Mouse (Mus musculus): ENCODE results near the gene St8sia4.

St8sia4 gene

DNA sequence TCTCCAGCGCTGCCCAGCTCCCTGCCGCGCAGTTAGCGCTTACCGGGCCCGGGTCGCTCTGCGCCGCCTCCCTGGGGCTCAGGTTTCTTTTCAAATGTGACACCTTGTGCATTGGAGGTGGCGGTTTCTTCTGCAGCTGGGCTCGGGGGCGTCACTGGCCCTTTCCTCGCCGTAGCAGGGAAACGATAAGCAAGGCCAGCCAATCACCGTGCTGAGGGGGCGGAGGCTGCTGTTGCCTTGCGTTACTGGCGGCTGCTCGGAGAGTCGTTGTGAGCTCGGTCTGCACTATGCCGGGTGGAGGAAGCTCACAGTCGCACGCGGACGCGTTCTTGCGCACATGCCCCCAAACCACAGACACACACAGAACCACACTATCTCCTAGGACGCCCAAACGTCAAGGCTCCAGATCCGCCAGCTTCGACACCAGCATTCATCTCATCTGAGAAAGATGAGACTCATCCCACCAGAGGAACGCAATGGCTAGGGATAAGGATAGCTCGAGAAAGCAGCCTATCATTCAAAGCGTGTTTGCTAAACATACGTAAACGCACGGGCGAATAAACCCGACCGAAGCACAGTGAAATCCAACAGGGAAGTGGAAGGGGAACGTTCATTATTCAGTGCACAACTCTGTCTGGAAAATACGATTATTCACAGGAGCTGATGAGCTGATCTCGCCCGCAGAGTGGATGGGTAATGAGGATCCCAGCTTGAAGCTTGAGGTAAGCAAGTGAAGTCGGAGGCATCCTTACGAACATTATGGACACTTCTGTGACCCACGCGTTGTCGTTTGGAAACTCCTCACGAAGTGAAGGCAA is at the start of gene St8sia4:
Gene St8sia4, minus strand, starts transcription at position 137 of the 818 bp plus-strand sequence.
- DNase-seq (ENCODE audit: low read depth, low spot score), result peak; percentile 56

DNA sequence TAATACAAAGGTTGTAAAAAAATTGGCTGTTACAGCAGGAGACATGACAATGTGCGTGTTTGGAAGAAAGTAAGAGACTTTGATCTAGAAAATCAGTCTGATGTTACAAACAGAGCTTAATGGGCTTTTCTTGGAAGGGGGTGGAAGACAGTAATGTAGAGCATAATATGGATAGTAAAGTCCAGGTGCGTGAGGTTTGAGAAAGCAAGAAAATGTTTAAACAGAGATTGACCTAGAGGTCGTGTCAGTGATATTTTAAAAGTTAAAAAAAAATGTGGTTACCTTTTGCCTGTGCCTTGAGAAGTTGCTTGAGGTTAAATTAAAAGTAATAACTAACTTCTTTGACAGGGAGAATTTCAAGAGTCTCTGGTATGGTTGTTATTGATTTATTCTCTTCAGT is 41.8 kb upstream of the St8sia4 start:
- no peak for DNase-seq (ENCODE audit: low read depth, low spot score)

- no peak for DNase-seq (ENCODE audit: low read depth, low spot score)
These were observed 32.5 kb upstream of the St8sia4 start for GRCm38 (mm10) chr1:95699903-95700302.

GRCm38 (mm10) chr1:95674052-95674451 is 6.7 kb upstream of the St8sia4 start:
- no peak for DNase-seq (ENCODE audit: low read depth, low spot score)

DNA sequence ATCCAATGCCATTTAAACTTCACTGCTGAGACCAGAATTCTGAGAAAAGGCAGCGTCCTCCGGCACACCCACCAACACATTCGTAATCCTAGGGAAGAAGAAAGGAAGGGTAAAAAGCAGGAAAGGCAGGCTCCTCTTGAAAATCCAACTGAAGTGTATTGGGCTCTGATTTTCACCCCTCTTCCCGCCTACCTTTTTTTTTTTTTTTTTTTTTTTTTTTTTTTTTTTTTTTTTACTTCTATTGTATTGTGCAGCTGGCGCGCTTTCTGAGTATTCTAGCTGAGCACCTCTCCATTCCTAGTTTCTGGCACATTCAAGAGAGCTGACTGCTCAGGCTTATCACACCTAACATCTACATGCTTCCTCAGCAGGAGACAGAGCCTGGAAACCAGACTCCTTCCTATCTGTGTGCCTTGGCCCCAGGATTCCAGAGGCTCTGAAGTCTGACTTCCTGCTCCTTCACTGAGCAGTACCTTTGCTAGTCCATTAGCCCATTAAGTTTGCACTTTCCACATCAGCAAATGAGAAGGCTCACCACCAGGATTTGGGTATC is 958 bp upstream of the St8sia4 start:
- no peak for DNase-seq (ENCODE audit: low read depth, low spot score)

DNA sequence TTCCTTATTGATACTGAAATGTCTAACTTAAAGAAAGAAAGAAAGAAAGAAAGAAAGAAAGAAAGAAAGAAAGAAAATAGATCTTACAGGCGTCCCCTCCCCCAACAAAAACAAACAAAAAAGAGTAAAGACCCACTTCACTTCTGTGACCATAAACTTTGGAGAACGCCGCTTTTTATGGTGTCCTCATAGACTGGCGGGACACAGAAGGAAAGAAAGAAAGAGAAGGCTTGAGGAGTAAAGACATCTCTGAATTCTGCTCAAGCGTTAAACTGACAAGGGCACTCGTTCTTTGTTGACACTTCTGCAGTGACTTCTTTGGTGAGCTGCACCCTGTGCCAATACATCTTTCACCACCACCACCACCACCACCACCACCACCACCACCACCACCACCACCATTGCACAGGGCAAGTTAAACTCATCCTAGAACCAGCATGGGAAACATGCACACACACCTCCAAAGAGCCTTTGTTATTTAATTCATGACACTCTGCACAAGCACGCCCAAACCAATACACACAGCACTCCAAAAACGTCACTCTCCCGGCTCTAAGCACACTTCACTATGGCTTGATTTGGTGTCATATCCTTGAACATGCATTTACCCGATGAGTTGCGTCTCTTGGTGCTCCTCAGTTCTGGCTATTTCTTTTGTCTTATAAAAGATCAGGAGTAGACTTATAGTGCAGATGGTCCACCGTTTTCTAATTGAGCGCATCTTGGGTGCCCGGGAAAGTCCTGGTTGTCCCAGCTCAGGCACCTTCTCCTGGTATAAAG is 640 bp downstream of the St8sia4 start:
- no peak for DNase-seq (ENCODE audit: low read depth, low spot score)

GRCm38 (mm10) chr1:95665951-95666484 is 1.4 kb downstream of the St8sia4 start:
- DNase-seq (ENCODE audit: low read depth, low spot score), result no peak

DNA sequence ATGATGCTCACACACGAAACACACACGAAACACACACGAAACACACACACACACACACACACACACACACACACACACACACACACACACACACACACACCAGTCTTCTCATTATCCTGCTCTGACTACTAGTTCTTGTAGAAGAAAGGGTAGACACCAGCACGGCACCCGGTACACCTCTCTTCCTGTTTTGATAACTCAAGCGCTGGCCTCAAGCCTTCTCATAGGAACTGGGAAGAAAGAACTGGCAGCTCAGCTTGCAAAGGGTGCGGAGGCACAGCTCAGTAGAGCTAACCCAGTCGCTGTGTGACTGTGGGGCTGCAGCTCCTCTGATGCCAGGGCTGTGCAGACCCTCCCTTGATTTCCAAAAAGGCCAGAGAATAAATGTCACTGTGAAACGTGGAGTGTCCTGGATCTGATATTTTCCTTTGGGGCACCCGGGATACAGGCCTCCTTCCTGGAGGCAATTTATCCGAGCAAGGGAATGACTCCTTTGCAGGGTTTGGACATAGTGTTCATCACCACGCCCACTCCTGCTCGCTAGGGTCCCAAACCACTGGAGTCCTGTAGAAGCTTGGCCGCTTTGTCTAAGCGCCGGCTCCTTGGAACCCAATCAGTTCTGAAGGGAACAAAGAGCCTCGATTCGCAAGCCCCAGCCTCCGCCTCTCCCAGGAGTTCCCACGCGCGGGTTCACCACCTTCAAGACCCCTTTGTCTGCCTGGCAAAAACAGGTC is 2.2 kb downstream of the St8sia4 start:
- no peak for DNase-seq (ENCODE audit: low read depth, low spot score)

DNA sequence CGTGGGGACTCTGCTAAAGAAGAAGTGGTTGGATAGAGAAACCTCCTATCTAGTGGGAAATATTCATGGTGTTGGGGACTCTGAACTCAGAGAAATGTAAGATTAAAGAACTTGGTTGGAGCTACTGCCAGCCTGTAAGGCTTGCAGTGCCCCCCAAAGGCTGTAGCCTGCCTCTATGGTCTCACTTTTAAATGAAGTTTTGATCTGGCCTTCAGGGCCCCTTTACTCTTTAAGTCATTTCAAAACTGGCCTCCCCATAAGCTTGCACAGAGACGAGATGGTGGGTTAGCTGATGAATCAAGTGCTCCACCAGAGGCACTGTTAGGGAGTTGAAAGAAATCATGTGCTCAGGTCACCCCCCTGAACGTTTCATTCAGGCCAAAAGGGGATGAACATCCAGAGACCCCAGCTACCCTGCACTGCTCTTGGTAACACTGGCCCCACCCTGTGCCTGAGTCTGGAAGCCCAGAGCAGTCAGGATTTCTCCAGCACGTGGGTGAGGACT is 3.0 kb downstream of the St8sia4 start:
- DNase-seq (ENCODE audit: low read depth, low spot score), result no peak

GRCm38 (mm10) chr1:95657051-95657668 is 10.2 kb downstream of the St8sia4 start:
- DNase-seq (ENCODE audit: low read depth, low spot score), result no peak

DNA sequence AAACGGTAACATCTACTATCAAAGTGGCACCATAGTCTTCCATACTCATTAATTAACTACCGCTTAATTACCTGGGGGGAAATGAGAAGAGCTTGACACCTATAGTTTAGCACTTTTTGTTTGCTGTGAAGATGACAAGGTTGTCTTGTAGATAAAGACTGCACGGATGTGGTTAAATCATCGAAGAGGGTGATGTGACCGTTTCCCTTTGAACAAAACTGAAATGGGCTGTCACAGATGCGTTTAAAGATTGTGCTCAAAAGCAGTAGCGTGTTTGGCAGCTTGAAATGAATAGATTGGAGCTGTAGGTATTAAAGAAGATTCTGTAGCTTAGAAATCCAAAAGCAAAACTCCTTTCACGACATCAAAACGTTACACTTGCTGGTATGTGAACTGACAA is 11.8 kb downstream of the St8sia4 start:
- no peak for DNase-seq (ENCODE audit: low read depth, low spot score)

GRCm38 (mm10) chr1:95653445-95653844 is 13.9 kb downstream of the St8sia4 start:
- DNase-seq (ENCODE audit: low read depth, low spot score), result no peak

GRCm38 (mm10) chr1:95644292-95644691 is 23.1 kb downstream of the St8sia4 start:
- DNase-seq (ENCODE audit: low read depth, low spot score), result no peak

DNA sequence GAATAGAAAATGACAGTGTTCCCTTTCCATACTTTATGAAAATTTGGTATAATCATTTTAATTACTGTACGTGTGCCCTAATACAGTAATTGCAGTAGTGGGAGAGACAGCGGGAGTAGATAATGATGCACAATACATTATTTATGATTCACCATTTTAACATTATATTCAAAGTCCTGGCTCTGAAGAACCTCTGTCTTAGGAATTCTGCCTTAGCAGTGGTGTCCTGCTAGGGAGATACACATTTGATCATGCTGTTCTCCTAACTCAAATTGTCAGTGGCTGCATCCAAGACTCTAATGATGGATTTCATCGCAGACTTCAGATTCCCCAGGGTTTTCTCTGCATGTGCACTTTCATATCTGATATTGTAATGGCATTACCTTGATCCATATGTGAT is 28.4 kb downstream of the St8sia4 start:
- DNase-seq (ENCODE audit: low read depth, low spot score), result no peak

DNA sequence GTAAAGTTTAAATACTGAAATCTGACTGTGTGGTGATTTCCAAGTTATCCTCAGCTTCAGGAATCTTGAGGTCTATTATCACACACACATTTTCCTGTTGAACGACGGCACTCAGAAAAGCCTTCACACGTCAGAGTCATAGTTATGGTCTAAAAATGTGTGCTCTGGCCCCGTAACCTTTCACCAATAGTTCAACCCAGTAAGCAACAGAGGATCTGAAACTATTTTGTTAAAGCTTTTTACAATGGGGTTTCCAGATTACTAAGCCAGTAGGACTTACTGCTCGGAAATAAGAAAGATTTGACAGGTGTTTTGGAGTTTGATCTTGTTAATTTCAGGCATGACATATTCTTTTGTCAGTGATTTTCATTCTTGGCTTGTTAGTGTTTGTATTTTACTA is 43.0 kb downstream of the St8sia4 start:
- no peak for DNase-seq (ENCODE audit: low read depth, low spot score)

DNA sequence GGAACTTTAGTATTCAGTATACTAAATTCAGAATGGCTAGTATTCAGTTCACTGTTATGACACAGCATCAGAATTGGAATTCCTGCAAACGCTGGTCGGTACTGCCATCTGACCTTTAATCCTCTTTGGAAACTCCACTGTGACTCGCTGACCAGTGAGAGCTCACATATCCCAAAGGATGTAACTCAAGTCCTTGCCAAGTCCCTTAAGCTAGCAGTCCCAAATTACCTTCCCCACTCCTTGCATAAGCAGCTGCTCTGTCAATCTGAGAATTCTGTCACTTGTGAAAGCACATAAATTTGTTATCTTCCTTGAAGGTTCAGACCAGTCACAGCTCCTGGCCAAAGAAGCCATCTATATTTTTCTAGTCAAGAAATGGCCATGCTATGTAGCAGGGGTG is 48.7 kb downstream of the St8sia4 start:
- no peak for DNase-seq (ENCODE audit: low read depth, low spot score)

- DNase-seq (ENCODE audit: low read depth, low spot score), result no peak
These were observed 49.2 kb downstream of the St8sia4 start for GRCm38 (mm10) chr1:95618125-95618524.

DNA sequence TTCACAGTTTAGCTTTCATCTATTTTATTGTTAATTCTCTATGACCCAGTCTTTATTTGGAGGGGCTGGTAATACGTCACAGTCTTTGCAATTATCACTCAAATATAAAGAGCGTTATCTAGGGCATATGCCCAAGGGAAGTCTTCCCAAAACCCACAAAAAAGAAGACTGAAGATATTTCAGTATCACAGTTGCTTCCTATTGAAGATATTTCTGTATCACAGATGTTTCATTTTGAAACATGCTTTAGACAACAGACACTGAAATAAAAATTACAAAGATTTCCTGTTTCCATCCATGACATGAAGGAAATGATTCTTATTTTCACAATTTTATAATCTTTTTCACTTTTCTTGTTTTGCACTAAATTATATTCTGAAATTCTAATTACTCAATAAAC is 57.4 kb downstream of the St8sia4 start:
- DNase-seq (ENCODE audit: low read depth, low spot score), result no peak

GRCm38 (mm10) chr1:95609045-95609444 is 58.3 kb downstream of the St8sia4 start:
- DNase-seq (ENCODE audit: low read depth, low spot score), result no peak

DNA sequence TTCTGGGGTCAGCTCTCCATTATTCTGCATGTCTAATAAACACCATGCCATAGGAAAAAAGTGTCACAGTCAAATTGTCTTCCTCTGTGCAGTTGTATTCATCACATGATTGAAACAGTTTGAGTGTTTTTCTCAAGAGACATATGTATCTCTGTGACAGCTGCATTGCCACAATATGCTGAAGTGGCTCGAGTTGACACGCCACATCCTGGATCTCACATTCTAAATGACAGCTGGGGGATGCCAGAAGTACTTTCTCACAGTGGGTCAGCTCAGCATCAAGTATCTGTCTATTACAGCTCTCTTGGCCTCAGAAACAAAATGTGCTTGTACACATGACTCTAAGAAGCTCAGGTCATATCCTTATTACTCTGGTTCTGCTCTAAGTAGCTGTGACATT is 61.9 kb downstream of the St8sia4 start:
- DNase-seq (ENCODE audit: low read depth, low spot score), result no peak

GRCm38 (mm10) chr1:95598108-95598507 is 69.3 kb downstream of the St8sia4 start:
- DNase-seq (ENCODE audit: low read depth, low spot score), result no peak

All from WW6 (cell line).